Mouse (Mus musculus) hindbrain, embryonic 10.5 days (tissue): ENCODE results near the gene Atp8a2. TPM values are rescaled to one million over a fixed set of nuclear protein-coding genes. Genes with fewer than 3 reads are reported as not detected.
"Not testable (repeated sequence)": the region's sequence is repeated elsewhere in the genome, so short reads cannot be mapped to it uniquely, and the experiment has no call there.

Experiments
- DNase-seq: peaks from one replicate; pipeline ENCODE4 v3.0.0-alpha.2; 2017; ENCODE audit warnings: low spot score
- H3K27ac ChIP-seq: fragments of 300-500 bp; sonication (generic); 2 replicates; pipeline ENCODE4 v1.5.1; 2016; ENCODE audit warnings: mild to moderate bottlenecking, moderate library complexity
- H3K27me3 ChIP-seq: fragments of 300-500 bp; sonication (generic); 2 replicates; pipeline ENCODE4 v1.6.1; 2016; ENCODE audit warnings: mild to moderate bottlenecking; ENCODE audit not compliant: poor library complexity, insufficient read depth, severe bottlenecking
- H3K36me3 ChIP-seq: fragments of 300-500 bp; sonication (generic); 2 replicates; pipeline ENCODE4 v1.6.1; 2016; ENCODE audit warnings: mild to moderate bottlenecking, moderate library complexity
- H3K4me1 ChIP-seq: fragments of 300-500 bp; sonication (generic); replicated peaks from 2 replicates; pipeline ENCODE4 v1.6.1; 2016; ENCODE audit warnings: mild to moderate bottlenecking
- H3K4me3 ChIP-seq: fragments of 300-500 bp; sonication (generic); 2 replicates; pipeline ENCODE4 v1.5.1; 2016; ENCODE audit warnings: mild to moderate bottlenecking, moderate library complexity
- H3K9me3 ChIP-seq: fragments of 300-500 bp; sonication (generic); 2 replicates; pipeline ENCODE4 v1.6.1; 2016; ENCODE audit warnings: mild to moderate bottlenecking, moderate library complexity
- WGBS: fragments of 180-500 bp; shearing (Covaris S2); methylation state at CpG from one replicate; pipeline ENCODE4 v1.1.7; 2016; 5-methylcytosine and 5-hydroxymethylcytosine counted together
- polyA plus RNA-seq: library from polyadenylated mRNA; unstranded; fragments of >200 nt; fragmentation: Nextera tagmentation; extraction: Ambion mirVana; gene quantifications from 2 replicates; pipeline ENCODE4 v1.2.1, GENCODE M21; 2016

Gene Atp8a2
- polyA plus RNA-seq, 1 experiment from 2014 or later: 8.0 TPM

DNA sequence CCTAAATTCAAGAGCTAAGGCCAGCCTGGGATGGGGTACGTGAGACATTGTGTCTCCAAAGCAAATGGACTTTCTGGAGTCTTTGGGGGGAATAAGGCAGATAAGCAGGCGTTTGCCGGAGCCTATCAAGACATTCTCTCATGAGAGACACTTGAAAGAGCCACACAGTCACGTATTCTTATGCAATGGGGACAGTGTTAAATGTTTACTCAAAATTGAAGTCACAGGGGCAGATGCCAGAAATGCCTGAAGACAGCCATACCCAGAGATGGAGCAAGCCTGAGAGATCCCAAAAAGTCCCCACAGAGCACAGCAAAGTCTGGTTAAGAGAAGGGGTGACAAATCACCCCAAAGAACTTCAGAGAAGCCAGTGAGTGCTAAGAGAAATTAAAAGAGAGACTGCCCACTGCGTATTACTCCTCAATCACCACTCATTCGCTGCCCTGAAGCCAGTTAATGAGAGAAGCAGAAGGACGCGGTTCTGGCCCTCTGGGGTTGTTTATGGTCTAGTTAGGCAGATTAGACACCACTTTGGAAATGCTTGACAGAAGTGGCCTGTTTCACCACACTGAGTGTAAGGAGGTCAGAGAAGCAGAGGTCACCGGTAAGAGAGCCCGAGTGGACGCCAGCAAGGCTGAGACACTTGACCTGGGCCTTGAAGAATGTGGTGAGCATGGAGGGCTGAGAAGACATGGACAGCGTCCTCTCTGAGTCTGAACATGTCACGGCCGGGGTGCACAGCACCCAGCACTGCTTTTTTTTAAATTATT lies 356.8 kb downstream of the Atp8a2 start:
- WGBS: 76% methylated on average over 14 of the region's 14 CpGs
- no peak for DNase-seq
- 0 out of 2 replicates have a peak, but pooled peaks cover 2% of the 10 kb centered on the region for H3K4me1 ChIP-seq
- H3K4me3 ChIP-seq: no peak overlapping the region
- H3K36me3 ChIP-seq: no peaks in the 10 kb centered on the region
- no peak overlapping the region for H3K27ac ChIP-seq
- no peaks in the 10 kb centered on the region for H3K9me3 ChIP-seq
- H3K27me3 ChIP-seq: no peaks in the 10 kb centered on the region

DNA sequence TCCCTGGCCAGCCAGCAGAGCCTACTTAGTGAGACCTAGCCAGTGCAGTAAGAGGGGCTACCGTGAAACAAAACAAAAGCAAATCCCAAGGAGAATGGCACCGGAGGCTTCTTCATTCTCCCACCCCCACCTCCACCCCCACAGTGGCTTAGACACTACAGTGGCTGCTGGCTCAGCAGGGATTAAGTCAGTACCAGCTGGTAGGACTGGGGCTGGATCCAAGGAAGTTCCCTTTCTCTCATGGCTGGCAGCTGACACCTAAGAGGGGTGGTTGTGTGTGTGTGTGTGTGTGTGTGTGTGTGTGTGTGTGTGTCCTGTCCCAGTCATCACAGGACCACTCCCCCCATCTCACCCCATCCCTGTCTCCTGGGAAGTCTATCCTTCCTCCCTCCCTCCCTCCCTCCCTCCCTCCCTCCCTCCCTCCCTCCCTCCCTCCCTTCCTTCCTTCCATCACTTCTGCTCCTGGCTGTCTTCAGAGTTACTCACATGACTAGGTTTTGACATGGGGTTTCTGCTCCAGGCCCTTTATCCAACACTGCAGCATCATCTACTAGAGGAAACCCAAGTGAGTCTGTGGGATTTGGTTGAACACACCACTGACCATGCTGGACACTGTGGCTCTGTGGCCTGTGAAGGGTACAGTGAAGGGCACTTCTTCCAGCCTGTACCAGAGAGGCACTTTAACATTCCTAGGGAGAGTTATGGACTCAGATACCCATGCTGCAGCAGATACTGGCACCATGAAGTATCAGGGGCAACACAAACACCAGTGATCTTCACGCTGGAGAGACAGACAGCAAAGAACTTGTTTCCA lies 358.3 kb downstream of the Atp8a2 start:
- not testable (repeated sequence) for H3K9me3 ChIP-seq, DNase-seq
- WGBS: 93% methylated on average over 1 of the region's 3 CpGs

DNA sequence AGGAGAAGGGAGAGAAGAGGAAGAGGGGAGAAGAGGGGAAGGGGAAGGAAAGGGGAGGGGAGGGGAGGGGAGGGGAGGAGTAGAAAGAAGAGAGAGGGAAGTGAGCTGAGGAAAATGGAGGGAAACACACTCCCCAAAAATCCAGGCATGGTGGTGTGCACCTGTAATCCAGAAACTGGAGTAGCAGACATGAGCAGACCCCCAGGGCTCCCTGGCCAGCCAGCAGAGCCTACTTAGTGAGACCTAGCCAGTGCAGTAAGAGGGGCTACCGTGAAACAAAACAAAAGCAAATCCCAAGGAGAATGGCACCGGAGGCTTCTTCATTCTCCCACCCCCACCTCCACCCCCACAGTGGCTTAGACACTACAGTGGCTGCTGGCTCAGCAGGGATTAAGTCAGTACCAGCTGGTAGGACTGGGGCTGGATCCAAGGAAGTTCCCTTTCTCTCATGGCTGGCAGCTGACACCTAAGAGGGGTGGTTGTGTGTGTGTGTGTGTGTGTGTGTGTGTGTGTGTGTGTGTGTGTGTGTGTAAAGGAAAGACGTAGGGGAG lies 359.2 kb downstream of the Atp8a2 start:
- DNase-seq, H3K9me3 ChIP-seq, H3K4me1 ChIP-seq, H3K36me3 ChIP-seq, H3K27ac ChIP-seq, H3K27me3 ChIP-seq, H3K4me3 ChIP-seq: not testable (repeated sequence)
- no CpG with 5 or more reads among the region's 3 CpGs for WGBS

More for the DNA sequence above, 358.3 kb downstream of the Atp8a2 start:
- not testable (repeated sequence) for H3K27ac ChIP-seq, H3K27me3 ChIP-seq, H3K4me1 ChIP-seq, H3K36me3 ChIP-seq, H3K4me3 ChIP-seq

DNA sequence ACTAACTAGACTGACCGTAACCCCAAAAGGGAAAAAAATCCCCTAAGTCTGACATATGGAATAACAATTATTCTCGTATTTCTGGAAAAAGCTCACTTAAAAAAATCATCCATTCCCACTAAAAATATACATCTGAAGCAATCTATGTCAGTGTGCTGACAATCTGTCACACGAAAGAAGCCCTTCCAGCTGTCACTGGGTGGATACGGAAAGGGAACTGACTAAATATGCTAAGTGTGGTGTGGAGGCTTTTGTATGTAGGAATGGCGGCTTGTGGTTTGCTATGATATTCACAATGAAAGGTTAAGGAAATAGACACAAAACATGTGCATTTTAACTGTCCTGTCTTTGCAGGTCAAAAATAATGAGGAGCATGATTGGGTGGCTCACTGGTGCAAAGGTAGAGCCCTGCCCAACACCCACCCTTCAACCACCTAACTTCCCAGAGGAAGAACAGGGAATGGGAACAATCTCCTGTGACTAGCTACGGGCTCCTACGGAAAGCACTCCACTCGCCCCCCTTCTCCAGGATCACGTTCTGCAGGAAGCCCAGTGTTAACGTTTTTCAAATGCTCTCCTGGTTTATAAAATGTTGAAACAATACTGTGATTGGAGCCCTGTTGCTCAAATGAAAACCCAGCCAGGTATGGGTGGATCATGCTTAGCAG lies 360.0 kb downstream of the Atp8a2 start:
- Histone ChIP-seq H3K27ac (no peak overlapping the region), H3K27me3 (no peaks in the 10 kb centered on the region), H3K4me3 (no peak overlapping the region), H3K4me1 (0 out of 2 replicates have a peak, but pooled peaks cover 2% of the 10 kb centered on the region), H3K36me3 (no peaks in the 10 kb centered on the region), H3K9me3 (no peaks in the 10 kb centered on the region)
- WGBS: 54% methylated on average over 10 of the region's 10 CpGs
- DNase-seq: no peak

DNA sequence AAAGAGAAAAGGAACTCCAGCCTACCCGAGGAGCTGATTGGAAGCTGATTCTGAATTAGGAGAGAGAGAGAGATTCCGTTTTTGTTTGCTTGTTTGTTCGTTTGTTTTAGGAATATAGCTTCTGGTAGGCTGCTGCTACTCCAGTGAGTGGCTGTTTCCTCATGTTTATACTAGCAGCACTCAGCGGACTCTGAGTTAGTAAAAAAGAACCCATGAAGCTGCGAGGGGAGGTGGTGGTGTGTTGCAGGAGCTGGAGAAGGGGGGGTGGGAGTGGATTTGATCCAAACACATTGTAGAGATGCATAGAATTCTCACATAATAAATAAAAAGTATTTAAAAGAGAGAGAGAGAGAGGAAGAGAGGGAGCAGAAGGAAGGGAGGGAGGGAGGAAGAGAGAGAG lies 367.4 kb downstream of the Atp8a2 start:
- H3K27ac ChIP-seq: no peak overlapping the region

DNA sequence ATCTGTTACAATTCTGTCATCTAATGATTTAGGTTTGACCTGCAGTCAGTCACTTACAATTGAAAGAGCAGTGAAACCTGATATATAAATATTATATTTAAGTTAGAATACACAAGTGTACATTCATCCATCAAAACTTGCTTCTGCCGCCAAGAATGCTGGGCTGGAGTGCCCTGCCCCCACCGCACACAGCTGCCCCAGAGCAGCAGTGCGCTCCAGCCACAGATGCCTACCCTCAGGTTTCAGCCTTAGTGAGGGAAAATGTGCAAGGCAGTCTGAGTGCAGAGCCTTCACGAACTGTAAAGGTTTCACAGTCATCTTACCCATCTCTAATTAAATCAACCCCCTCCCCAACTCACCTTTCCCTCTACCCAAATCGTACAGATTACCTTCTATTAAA lies 369.6 kb downstream of the Atp8a2 start:
- H3K9me3 ChIP-seq: no peaks in the 10 kb centered on the region
- H3K36me3 ChIP-seq: no peaks in the 10 kb centered on the region
- WGBS: 67% methylated on average over 5 of the region's 5 CpGs
- 0 out of 2 replicates have a peak, but pooled peaks cover 3% of the 10 kb centered on the region for H3K4me1 ChIP-seq
- H3K27me3 ChIP-seq: no peaks in the 10 kb centered on the region
- no peak overlapping the region for H3K27ac ChIP-seq
- no peak overlapping the region for H3K4me3 ChIP-seq
- DNase-seq: no peak

More for the DNA sequence above, 367.4 kb downstream of the Atp8a2 start:
- WGBS: 81% methylated on average over 5 of the region's 5 CpGs
- no peaks in the 10 kb centered on the region for H3K27me3 ChIP-seq
- no peak overlapping the region for H3K4me3 ChIP-seq
- H3K4me1 ChIP-seq: 0 out of 2 replicates have a peak, but pooled peaks cover 3% of the 10 kb centered on the region
- H3K36me3 ChIP-seq: no peaks in the 10 kb centered on the region
- no peaks in the 10 kb centered on the region for H3K9me3 ChIP-seq
- no peak for DNase-seq

DNA sequence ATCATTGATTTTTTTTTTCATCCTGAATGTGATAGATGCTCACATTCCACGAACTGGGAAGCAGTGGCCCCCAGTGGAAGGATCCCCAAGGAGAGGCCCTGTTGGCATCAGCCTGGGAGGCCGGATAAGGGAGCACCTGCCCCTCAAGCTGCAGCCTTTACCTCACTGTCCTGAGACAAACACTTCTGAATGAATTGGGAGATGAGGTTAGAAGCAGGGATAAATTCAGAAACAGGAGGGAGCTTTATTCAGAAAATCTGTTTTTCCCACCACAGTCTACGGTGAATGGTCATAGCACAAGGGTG lies 376.9 kb downstream of the Atp8a2 start:
- no peak overlapping the region for H3K4me3 ChIP-seq
- no peaks in the 10 kb centered on the region for H3K27me3 ChIP-seq
- 62% methylated on average over 3 of the region's 3 CpGs for WGBS
- no peaks in the 10 kb centered on the region for H3K4me1 ChIP-seq
- DNase-seq: no peak
- no peak overlapping the region for H3K27ac ChIP-seq
- H3K9me3 ChIP-seq: peaks cover 5% of the 10 kb centered on the region; the same call in 1 of the 2 replicates
- H3K36me3 ChIP-seq: no peaks in the 10 kb centered on the region

DNA sequence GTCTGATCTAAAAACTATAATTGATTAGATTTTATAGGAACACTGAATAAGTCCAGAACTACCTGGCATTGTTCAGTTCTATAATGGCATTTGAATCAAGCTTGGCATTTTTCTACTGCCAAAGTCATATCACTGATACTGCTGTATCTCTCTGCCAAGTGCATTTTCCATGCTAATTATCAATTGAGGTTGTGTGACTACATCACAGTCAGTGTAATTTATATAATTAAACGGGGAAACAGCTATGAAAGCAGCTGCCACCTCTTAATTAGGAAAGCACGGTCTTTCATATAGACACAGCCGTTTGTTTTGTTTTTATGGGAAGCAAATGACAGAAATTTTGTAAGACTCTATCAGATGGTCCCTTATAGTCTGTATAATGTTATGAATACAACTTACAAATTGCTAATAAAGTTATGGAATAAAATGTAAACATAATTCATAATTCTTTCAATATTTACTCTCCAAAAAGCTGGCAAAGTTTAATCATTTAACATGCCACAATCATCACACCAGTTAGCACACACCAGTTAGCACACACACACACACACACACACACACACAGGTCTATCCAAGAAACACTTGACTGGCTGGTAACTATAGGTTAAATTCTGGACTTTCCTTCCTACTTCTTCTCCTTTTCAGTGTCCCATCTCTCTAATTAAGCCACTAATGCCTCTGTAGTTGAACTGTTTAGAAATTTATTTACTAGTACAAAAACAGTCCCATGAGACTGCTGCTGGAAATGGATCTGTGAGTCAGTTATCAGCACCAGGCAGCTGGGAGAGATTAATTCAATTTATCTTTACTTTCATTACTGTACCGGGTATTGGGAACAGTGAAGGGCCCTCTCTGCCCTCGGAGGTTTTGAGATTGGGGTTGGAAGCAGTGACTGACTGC lies 377.5 kb downstream of the Atp8a2 start:
- Histone ChIP-seq H3K36me3 (no peaks in the 10 kb centered on the region), H3K27me3 (no peaks in the 10 kb centered on the region), H3K4me1 (no peaks in the 10 kb centered on the region), H3K27ac (no peak overlapping the region), H3K4me3 (no peak overlapping the region), H3K9me3 (peaks cover 5% of the 10 kb centered on the region; the same call in 1 of the 2 replicates)
- WGBS: 77% methylated on average over 5 of the region's 5 CpGs
- no peak for DNase-seq

DNA sequence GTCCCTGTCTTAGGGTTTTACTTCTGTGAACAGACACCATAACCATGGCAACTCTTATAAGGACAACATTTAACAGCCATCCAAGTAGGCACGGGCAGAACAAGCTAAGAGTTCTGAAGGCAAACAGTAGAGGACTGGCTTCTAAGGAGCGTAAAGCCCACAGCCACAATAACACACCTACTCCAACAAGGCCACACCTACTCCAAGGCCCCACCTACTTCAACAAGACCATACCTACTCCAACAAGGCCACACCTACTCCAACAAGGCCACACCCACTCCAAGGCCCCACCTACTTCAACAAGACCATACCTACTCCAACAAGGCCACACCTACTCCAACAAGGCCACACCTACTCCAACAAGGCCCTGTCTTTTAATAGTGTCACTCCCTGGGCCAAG lies 386.7 kb downstream of the Atp8a2 start:
- DNase-seq, H3K9me3 ChIP-seq, H3K36me3 ChIP-seq, H3K27ac ChIP-seq, H3K4me3 ChIP-seq, H3K27me3 ChIP-seq, H3K4me1 ChIP-seq: not testable (repeated sequence)
- WGBS: 91% methylated on average over 2 of the region's 2 CpGs

DNA sequence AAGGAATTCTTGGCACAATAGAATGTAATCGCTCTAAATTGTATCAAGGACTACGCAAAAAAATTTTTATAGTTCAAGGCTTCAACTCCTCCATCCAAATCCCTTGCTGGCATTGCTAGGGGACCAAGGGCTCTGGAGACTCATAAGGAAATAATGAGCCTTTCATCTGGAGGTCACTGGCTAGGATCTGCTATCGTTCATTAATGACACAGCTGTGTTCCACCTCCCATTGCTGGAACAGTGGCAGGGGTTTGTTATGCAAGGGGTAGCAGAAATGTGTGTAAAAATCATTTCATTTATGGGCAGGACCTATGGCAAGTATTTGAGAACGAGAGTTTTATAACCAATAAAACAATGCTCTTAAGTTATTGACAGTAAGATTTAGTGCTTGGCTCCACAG lies 387.2 kb downstream of the Atp8a2 start:
- Histone ChIP-seq H3K4me1 (peaks cover 4% of the 10 kb centered on the region; the same call in 1 of the 2 replicates), H3K4me3 (no peak overlapping the region), H3K27ac (no peak overlapping the region), H3K36me3 (no peaks in the 10 kb centered on the region), H3K9me3 (no peaks in the 10 kb centered on the region), H3K27me3 (no peaks in the 10 kb centered on the region)
- DNase-seq: no peak
- 81% methylated on average over 4 of the region's 4 CpGs for WGBS

DNA sequence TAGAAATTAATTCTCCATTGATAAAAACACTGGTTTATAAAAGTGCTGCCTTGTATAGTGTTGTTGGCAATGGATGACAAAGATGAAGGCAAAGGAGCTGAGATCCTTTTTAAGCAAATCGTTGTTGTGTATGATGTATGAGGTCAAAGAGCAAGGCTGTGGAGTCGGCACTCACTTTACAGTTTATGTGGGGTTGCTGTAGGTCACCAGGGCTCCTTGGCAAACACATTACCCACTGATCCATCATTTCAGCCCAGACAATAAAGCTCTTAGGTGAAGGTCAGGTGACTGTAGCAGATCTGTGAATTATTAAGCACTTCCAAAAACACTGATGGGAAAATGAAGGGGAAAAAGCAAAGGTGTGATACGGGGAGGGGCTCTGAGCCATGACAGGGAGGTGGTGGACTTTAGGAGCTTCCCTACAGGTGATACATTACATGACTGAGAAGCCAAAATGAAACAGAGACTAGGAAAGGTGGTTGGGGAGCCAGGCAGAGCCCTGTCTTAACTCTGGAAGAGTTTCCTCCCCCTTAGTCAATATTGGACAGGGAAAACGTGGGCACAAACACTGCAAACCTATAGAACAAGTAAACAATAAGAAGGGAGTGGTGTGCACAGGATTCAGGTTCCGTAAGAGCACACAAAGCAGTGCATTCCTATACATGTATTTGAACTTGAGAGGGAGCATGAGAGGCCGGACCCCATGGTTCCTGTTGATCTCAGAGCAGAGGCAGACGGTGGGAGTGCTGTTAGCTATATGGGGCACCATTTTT lies 389.3 kb downstream of the Atp8a2 start:
- no peak for DNase-seq
- H3K9me3 ChIP-seq: 0 out of 2 replicates have a peak, but pooled peaks cover 2% of the 10 kb centered on the region
- H3K4me3 ChIP-seq: no peak overlapping the region
- no peaks in the 10 kb centered on the region for H3K36me3 ChIP-seq
- H3K27ac ChIP-seq: no peak overlapping the region
- 76% methylated on average over 7 of the region's 7 CpGs for WGBS
- H3K27me3 ChIP-seq: no peaks in the 10 kb centered on the region
- peaks cover 4% of the 10 kb centered on the region; the same call in 1 of the 2 replicates for H3K4me1 ChIP-seq
